8 mouse cellular contexts compared by ENCODE assay signal in genomic region chr11:4885385-4885903, GRCm38 (mm10). TPM values are rescaled to one million over a fixed set of nuclear protein-coding genes. Genes with fewer than 3 reads are reported as not detected.
DNase-seq lines count a peak whose midpoint lies in the region; ATAC-seq and TF ChIP-seq lines count a peak whose summit lies in the region.
"Had no signal": no experiment of that assay in that cellular context is flagged by ENCODE, and none has a peak within 500 bp of the region (broad histone marks: within the 10 kb centered on the region; RNA-seq: fewer than 3 reads in every experiment).

No protein-coding gene starts in this region.

- no peak overlapping the region for H3K4me3 ChIP-seq in kidney, embryonic 16.5 days (ENCODE audit: low read length)
- H3K4me3 ChIP-seq in cortical plate, adult 2 months (ENCODE audit: insufficient read depth, low read length), result no peak overlapping the region
- no peak overlapping the region for H3K4me3 ChIP-seq in limb, embryonic 10.5 days
- H3K4me3 ChIP-seq: megakaryocyte, embryonic 14.5 days had no signal

- no peak overlapping the region for H3K9ac ChIP-seq in kidney, embryonic 16.5 days (replicated peaks; ENCODE audit: low read length)

- peak; percentile 42 for TF ChIP-seq CTCF in cortical plate, adult 2 months (IDR thresholded peaks at IDR 0.05; ENCODE audit: extremely low read depth, insufficient read depth, low read length)

- H3K36me3 ChIP-seq in kidney, embryonic 16.5 days (ENCODE audit: insufficient read depth, low read length), result peaks cover 23% of the 10 kb centered on the region
- peaks cover 74% of the 10 kb centered on the region for H3K36me3 ChIP-seq in limb, embryonic 10.5 days

- no peak for TF ChIP-seq POLR2A in cortical plate, adult 2 months (IDR thresholded peaks at IDR 0.05; ENCODE audit: extremely low read depth, insufficient read depth, low read length)

- ATAC-seq in kidney, embryonic 16.5 days (ENCODE audit: low FRiP score, low TSS enrichment), result no peak

- no peaks in the 10 kb centered on the region for H3K9me3 ChIP-seq in kidney, embryonic 16.5 days (ENCODE audit: low read length)
- H3K9me3 ChIP-seq in limb, embryonic 10.5 days (replicated peaks), result no peaks in the 10 kb centered on the region
- H3K9me3 ChIP-seq: megakaryocyte, embryonic 14.5 days had no signal

- no peaks in the 10 kb centered on the region for H3K27me3 ChIP-seq in kidney, embryonic 16.5 days (ENCODE audit: insufficient read depth, low read length)
- H3K27me3 ChIP-seq in limb, embryonic 10.5 days (ENCODE audit: low read depth, poor library complexity, severe bottlenecking), result no peaks in the 10 kb centered on the region
- H3K27me3 ChIP-seq: megakaryocyte, embryonic 14.5 days had no signal

- DNase-seq in kidney, adult 18-20 months, result peak; percentile 76
- peak; percentile 40 to 60 for DNase-seq in CD8-positive naive resting alpha-beta T cell, adult 2 months (ENCODE audit: low read depth in 2 of 2, low spot score in 2 of 2)
- DNase-seq in MN1 (ENCODE audit: low spot score), result peak; percentile 58
- peak; percentile 60 for DNase-seq in limb, embryonic 10.5 days (ENCODE audit: low spot score)
- DNase-seq in right cerebral cortex, postnatal 4 days, result peak; percentile 71

- H3K27ac ChIP-seq in kidney, embryonic 16.5 days (ENCODE audit: low read length), result no peak overlapping the region
- H3K27ac ChIP-seq in cortical plate, adult 2 months (ENCODE audit: insufficient read depth, low read length), result no peak overlapping the region
- no peak overlapping the region for H3K27ac ChIP-seq in limb, embryonic 10.5 days

- H3K4me2 ChIP-seq in kidney, embryonic 16.5 days (replicated peaks; ENCODE audit: low read depth, low read length), result no peak overlapping the region

- peaks cover 18% of the 10 kb centered on the region for H3K4me1 ChIP-seq in kidney, embryonic 16.5 days (ENCODE audit: insufficient read depth, low read length)
- H3K4me1 ChIP-seq in cortical plate, adult 2 months (ENCODE audit: control insufficient read depth, insufficient read depth, low read length), result no peaks in the 10 kb centered on the region
- peaks cover 3% of the 10 kb centered on the region; the same call in 1 of the 2 replicates for H3K4me1 ChIP-seq in limb, embryonic 10.5 days

- WGBS in kidney, embryonic 16.5 days, result 63% methylated on average over 2 of the region's 2 CpGs
- WGBS in limb, embryonic 10.5 days, result 68% methylated on average over 2 of the region's 2 CpGs

RNA-seq across cellular contexts. Expression of gene Thoc5, which starts 9.7 kb away (rescaled TPM):
- polyA plus RNA-seq in kidney, embryonic 16.5 days (2015; fragmentation: Nextera tagmentation; extraction: Ambion mirVana), result 39.0 and 39.5 TPM in 2 replicates
- polyA plus RNA-seq in cortical plate, adult 2 months (2012; rRNA removed), result 46.4 and 48.1 TPM in 2 replicates
- polyA plus RNA-seq in limb, embryonic 10.5 days (2016; fragmentation: Nextera tagmentation; extraction: Ambion mirVana), result 46.3 and 47.5 TPM in 2 replicates

RNA-seq across cellular contexts. Expression of gene Nipsnap1, which starts 11.7 kb away (rescaled TPM):
- polyA plus RNA-seq in kidney, embryonic 16.5 days (2015; fragmentation: Nextera tagmentation; extraction: Ambion mirVana), result 92.2 and 92.6 TPM in 2 replicates
- polyA plus RNA-seq in cortical plate, adult 2 months (2012; rRNA removed), result 77.7 and 84.0 TPM in 2 replicates
- polyA plus RNA-seq in limb, embryonic 10.5 days (2016; fragmentation: Nextera tagmentation; extraction: Ambion mirVana), result 75.9 and 84.2 TPM in 2 replicates

RNA-seq across cellular contexts. Expression of gene Nf2, which starts 36.1 kb away (rescaled TPM):
- polyA plus RNA-seq in kidney, embryonic 16.5 days (2015; fragmentation: Nextera tagmentation; extraction: Ambion mirVana), result 53.0 and 53.8 TPM in 2 replicates
- 60.5 and 65.6 TPM in 2 replicates for polyA plus RNA-seq in cortical plate, adult 2 months (2012; rRNA removed)
- polyA plus RNA-seq in limb, embryonic 10.5 days (2016; fragmentation: Nextera tagmentation; extraction: Ambion mirVana), result 61.4 and 63.8 TPM in 2 replicates
